ENCODE assay signal across 8 mouse cellular contexts in genomic region chr6:101215436-101215791, GRCm38 (mm10).
DNase-seq lines count a peak whose midpoint lies in the region; ATAC-seq and TF ChIP-seq lines count a peak whose summit lies in the region.

No protein-coding gene starts in this region.

- H3K27me3 ChIP-seq in liver, postnatal 0 days (ENCODE audit: insufficient read depth, low read length), result no peaks in the 10 kb centered on the region
- no peaks in the 10 kb centered on the region for H3K27me3 ChIP-seq in liver, embryonic 12.5 days (replicated peaks)
- H3K27me3 ChIP-seq in heart, embryonic 14.5 days (ENCODE audit: control insufficient read depth, insufficient read depth, low read length), result no peaks in the 10 kb centered on the region
- no peaks in the 10 kb centered on the region for H3K27me3 ChIP-seq in hindbrain, embryonic 16.5 days (replicated peaks; ENCODE audit: control insufficient read depth, insufficient read depth, low read length)

- ATAC-seq in liver, postnatal 0 days, result peak; percentile 66
- no peak for ATAC-seq in liver, embryonic 12.5 days
- no peak for ATAC-seq in heart, embryonic 14.5 days (ENCODE audit: insufficient number of reproducible peaks, insufficient read depth, low FRiP score, low read depth)
- no peak for ATAC-seq in hindbrain, embryonic 16.5 days

- 61% methylated on average over 16 of the region's 16 CpGs for WGBS in liver, postnatal 0 days (ENCODE audit: insufficient replicate concordance)
- WGBS in liver, embryonic 12.5 days (ENCODE audit: insufficient replicate concordance), result 68% methylated on average over 16 of the region's 16 CpGs
- WGBS in heart, embryonic 14.5 days, result 44% methylated on average over 16 of the region's 16 CpGs
- 55% methylated on average over 16 of the region's 16 CpGs for WGBS in hindbrain, embryonic 16.5 days

- H3K4me1 ChIP-seq in liver, postnatal 0 days (ENCODE audit: insufficient read depth), result peaks cover 18% of the 10 kb centered on the region
- no peaks in the 10 kb centered on the region for H3K4me1 ChIP-seq in liver, embryonic 12.5 days
- H3K4me1 ChIP-seq in heart, embryonic 14.5 days (ENCODE audit: control insufficient read depth in 2 of 2, insufficient read depth in 2 of 2, low read length in 2 of 2), result peaks cover 4 to 14% of the 10 kb centered on the region in 2 experiments
- no peaks in the 10 kb centered on the region; the same call in 1 of the 2 replicates for H3K4me1 ChIP-seq in hindbrain, embryonic 16.5 days (ENCODE audit: control insufficient read depth, insufficient read depth, low read depth, low read length)

- no peaks in the 10 kb centered on the region for H3K9me3 ChIP-seq in liver, postnatal 0 days (ENCODE audit: low read length)
- no peaks in the 10 kb centered on the region for H3K9me3 ChIP-seq in liver, embryonic 12.5 days (replicated peaks)
- H3K9me3 ChIP-seq in heart, embryonic 14.5 days (ENCODE audit: control insufficient read depth, low read length), result no peaks in the 10 kb centered on the region
- H3K9me3 ChIP-seq in hindbrain, embryonic 16.5 days (ENCODE audit: control insufficient read depth, low read length), result no peaks in the 10 kb centered on the region

- DNase-seq in adrenal gland, adult (ENCODE audit: inconsistent age in 2 of 2, low spot score in 1 of 2), result peak; percentile 24 to 51
- DNase-seq in adrenal gland, adult 8-10 months, result no peak
- peak; percentile 19 for DNase-seq in liver, postnatal 0 days
- DNase-seq in lung, postnatal 36 days, result peak; percentile 72
- DNase-seq in MN1 (ENCODE audit: low spot score), result no peak

- no peak overlapping the region for H3K9ac ChIP-seq in liver, postnatal 0 days (replicated peaks)
- H3K9ac ChIP-seq in liver, embryonic 12.5 days, result no peak overlapping the region
- no peak overlapping the region; the same call in 1 of the 2 replicates for H3K9ac ChIP-seq in heart, embryonic 14.5 days (ENCODE audit: low read length)
- no peak overlapping the region for H3K9ac ChIP-seq in hindbrain, embryonic 16.5 days (ENCODE audit: low read depth, low read length)

- no peak overlapping the region for H3K4me2 ChIP-seq in liver, postnatal 0 days (ENCODE audit: low read depth, low read length)
- H3K4me2 ChIP-seq in liver, embryonic 12.5 days, result no peak overlapping the region
- H3K4me2 ChIP-seq in heart, embryonic 14.5 days (ENCODE audit: low read length), result peak overlapping the region; percentile 22; the same call in 1 of the 2 replicates
- no peak overlapping the region for H3K4me2 ChIP-seq in hindbrain, embryonic 16.5 days (ENCODE audit: low read length)

- no peaks in the 10 kb centered on the region for H3K36me3 ChIP-seq in liver, postnatal 0 days (replicated peaks; ENCODE audit: insufficient read depth, low read length)
- no peaks in the 10 kb centered on the region for H3K36me3 ChIP-seq in liver, embryonic 12.5 days
- H3K36me3 ChIP-seq in heart, embryonic 14.5 days (ENCODE audit: control insufficient read depth, insufficient read depth, low read length), result no peaks in the 10 kb centered on the region
- no peaks in the 10 kb centered on the region for H3K36me3 ChIP-seq in hindbrain, embryonic 16.5 days (ENCODE audit: control insufficient read depth, insufficient read depth, low read length)

- TF ChIP-seq EP300 in liver, postnatal 0 days (IDR thresholded peaks at IDR 0.05; ENCODE audit: low read depth), result no peak

- no peak overlapping the region for H3K4me3 ChIP-seq in liver, postnatal 0 days (ENCODE audit: low read depth, low read length)
- H3K4me3 ChIP-seq in liver, embryonic 12.5 days, result no peak overlapping the region
- no peak overlapping the region for H3K4me3 ChIP-seq in heart, embryonic 14.5 days (ENCODE audit: control insufficient read depth in 1 of 2, insufficient read depth in 1 of 2, low read depth in 1 of 2, low read length in 2 of 2)
- H3K4me3 ChIP-seq in hindbrain, embryonic 16.5 days (ENCODE audit: low read length), result no peak overlapping the region

- no peak overlapping the region for H3K27ac ChIP-seq in liver, postnatal 0 days (ENCODE audit: low read depth)
- no peak overlapping the region for H3K27ac ChIP-seq in liver, embryonic 12.5 days
- H3K27ac ChIP-seq in heart, embryonic 14.5 days (replicated peaks in 1 of 2; ENCODE audit: control insufficient read depth in 1 of 2, insufficient read depth in 1 of 2, low read depth in 2 of 2, low read length in 2 of 2), result no peak overlapping the region
- H3K27ac ChIP-seq in hindbrain, embryonic 16.5 days (ENCODE audit: low read depth, low read length), result no peak overlapping the region

- no peak for TF ChIP-seq CTCF in liver, postnatal 0 days (IDR thresholded peaks at IDR 0.05; ENCODE audit: low read depth)

Comparison
In these comparisons a context has a peak if more than half of its experiments do, and no peak if none do; other contexts are left out.
1. DNase-seq: peak in adrenal gland, adult (2 of 2), liver, postnatal 0 days (single experiment) and lung, postnatal 36 days (single experiment); none in adrenal gland, adult 8-10 months (single experiment) and MN1 (single experiment).